Mouse (Mus musculus): ENCODE measurements around the gene Mrpl45.
"Not testable (repeated sequence)": the region's sequence is repeated elsewhere in the genome, so short reads cannot be mapped to it uniquely, and the experiment has no call there.

Gene Mrpl45

GRCm38 (mm10) chr11:97296542-97296941 lies 19.0 kb upstream of the Mrpl45 start:
- no peak for DNase-seq (ENCODE audit: low spot score)

GRCm38 (mm10) chr11:97299939-97300338 lies 15.6 kb upstream of the Mrpl45 start:
- no peak for DNase-seq (ENCODE audit: low spot score)

- no peak for DNase-seq (ENCODE audit: low spot score)
Observed at GRCm38 (mm10) chr11:97301406-97301805, 14.1 kb upstream of the Mrpl45 start.

GRCm38 (mm10) chr11:97302231-97302781 lies 13.2 kb upstream of the Mrpl45 start:
- no peak for DNase-seq (ENCODE audit: low spot score)

- no peak for DNase-seq (ENCODE audit: low spot score)
Observed at GRCm38 (mm10) chr11:97304631-97305030, 10.9 kb upstream of the Mrpl45 start.

- DNase-seq (ENCODE audit: low spot score) = no peak
Observed at GRCm38 (mm10) chr11:97307294-97308069, 8.0 kb upstream of the Mrpl45 start.

GRCm38 (mm10) chr11:97308806-97309450 lies 6.6 kb upstream of the Mrpl45 start:
- no peak for DNase-seq (ENCODE audit: low spot score)

GRCm38 (mm10) chr11:97309451-97309836 lies 6.1 kb upstream of the Mrpl45 start:
- DNase-seq (ENCODE audit: low spot score) = peak; percentile 62

GRCm38 (mm10) chr11:97309911-97310571 lies 5.5 kb upstream of the Mrpl45 start:
- DNase-seq (ENCODE audit: low spot score) = peak; percentile 59

- no peak for DNase-seq (ENCODE audit: low spot score)
Observed at GRCm38 (mm10) chr11:97310895-97311631, 4.5 kb upstream of the Mrpl45 start.

GRCm38 (mm10) chr11:97312871-97313270 lies 2.6 kb upstream of the Mrpl45 start:
- DNase-seq (ENCODE audit: low spot score) = not testable (repeated sequence)

- no peak for DNase-seq (ENCODE audit: low spot score)
Observed at GRCm38 (mm10) chr11:97314110-97314509, 1.4 kb upstream of the Mrpl45 start.

GRCm38 (mm10) chr11:97314751-97315503 lies 589 bp upstream of the Mrpl45 start:
- DNase-seq (ENCODE audit: low spot score) = no peak

GRCm38 (mm10) chr11:97321197-97321596 lies 5.7 kb downstream of the Mrpl45 start:
- DNase-seq (ENCODE audit: low spot score) = no peak

GRCm38 (mm10) chr11:97321894-97322600 lies 6.5 kb downstream of the Mrpl45 start:
- not testable (repeated sequence) for DNase-seq (ENCODE audit: low spot score)

GRCm38 (mm10) chr11:97325224-97325623 lies 9.7 kb downstream of the Mrpl45 start:
- DNase-seq (ENCODE audit: low spot score) = no peak

- DNase-seq (ENCODE audit: low spot score) = peak; percentile 59
Observed at GRCm38 (mm10) chr11:97328148-97328547, 12.6 kb downstream of the Mrpl45 start.

- no peak for DNase-seq (ENCODE audit: low spot score)
Observed at GRCm38 (mm10) chr11:97330315-97330714, 14.8 kb downstream of the Mrpl45 start.

GRCm38 (mm10) chr11:97331231-97332190 lies 16.0 kb downstream of the Mrpl45 start:
- no peak for DNase-seq (ENCODE audit: low spot score)

Measured in urinary bladder, postnatal 25 days (tissue).